Mouse (Mus musculus): ENCODE measurements at regions not wholly inside any gene's neighbourhood (a gene's known extent, or its start where the extent isn't known, plus 50 kb on each side); places are given as distances from the start of the nearest gene placed in this dataset.

DNA sequence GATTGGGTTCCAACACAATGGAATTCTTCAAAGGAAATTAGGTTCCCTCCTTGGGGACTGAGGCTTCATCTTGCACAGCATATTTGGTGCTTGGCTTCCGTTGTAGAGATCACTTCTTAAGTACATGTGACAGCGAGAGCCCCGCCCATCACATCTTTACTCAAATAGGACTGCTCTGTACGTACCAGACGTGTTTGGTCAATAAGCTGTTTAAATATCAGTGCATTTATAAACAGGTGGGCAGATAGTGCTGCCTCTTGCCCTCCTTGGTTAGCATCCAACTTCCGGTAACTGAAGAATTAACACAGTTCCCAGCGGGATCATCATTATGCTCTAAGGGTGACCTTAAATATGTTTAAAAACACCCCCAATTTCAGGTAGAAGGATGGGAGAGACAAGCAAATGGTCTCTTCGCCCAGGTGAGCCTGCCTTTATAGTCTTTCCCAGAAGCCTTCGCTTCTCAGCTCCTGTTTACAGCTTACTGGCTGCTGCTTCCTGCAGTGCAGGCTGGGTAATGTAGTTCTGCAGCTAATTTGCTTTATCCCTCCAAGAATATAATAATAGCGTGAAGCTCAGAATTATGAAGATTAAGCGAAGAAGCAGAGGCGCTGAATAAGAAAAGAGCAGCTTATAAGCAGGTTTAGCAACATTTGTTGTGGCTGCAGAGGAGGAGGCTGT is 242.1 kb downstream of the Foxo1 start:
- H3K4me1 ChIP-seq = no peaks in the 10 kb centered on the region
- peaks cover 27% of the 10 kb centered on the region for H3K9me3 ChIP-seq
- TF ChIP-seq FLI1 (IDR thresholded peaks at IDR 0.05; ENCODE audit: low read length) = no peak
- TF ChIP-seq GATA1 (IDR thresholded peaks at IDR 0.05; ENCODE audit: borderline replicate concordance, low read length) = no peak
- H3K27me3 ChIP-seq (replicated peaks) = peaks cover 18% of the 10 kb centered on the region
- no peak overlapping the region for H3K4me3 ChIP-seq (replicated peaks)
- H3K36me3 ChIP-seq (replicated peaks; ENCODE audit: low read length) = no peaks in the 10 kb centered on the region

DNA sequence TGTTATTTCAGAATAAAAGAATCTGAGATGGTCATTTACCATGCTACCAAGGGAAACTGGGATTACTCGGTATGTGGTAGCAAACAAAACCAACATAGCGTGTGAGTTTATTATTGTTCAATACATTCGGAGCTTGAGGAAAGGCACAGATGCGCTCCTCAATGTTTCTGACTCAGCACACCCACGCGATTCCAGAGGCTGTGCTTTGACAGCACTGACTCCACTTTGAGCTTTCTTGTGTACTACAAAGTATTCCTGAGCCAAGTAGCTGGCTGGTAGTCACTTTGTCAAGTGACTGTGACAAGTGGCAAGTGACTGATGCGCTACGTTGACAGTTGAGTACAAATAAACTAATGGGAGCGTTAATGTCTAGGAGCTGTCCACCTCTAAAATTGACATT is 235.8 kb downstream of the Foxo1 start:
- H3K4me3 ChIP-seq (replicated peaks) = no peak overlapping the region
- no peaks in the 10 kb centered on the region for H3K36me3 ChIP-seq (replicated peaks; ENCODE audit: low read length)
- H3K9me3 ChIP-seq = peaks cover 17% of the 10 kb centered on the region
- TF ChIP-seq FLI1 (IDR thresholded peaks at IDR 0.05; ENCODE audit: low read length) = no peak
- no peak for TF ChIP-seq GATA1 (IDR thresholded peaks at IDR 0.05; ENCODE audit: borderline replicate concordance, low read length)
- peaks cover 16% of the 10 kb centered on the region for H3K27me3 ChIP-seq (replicated peaks)
- no peaks in the 10 kb centered on the region for H3K4me1 ChIP-seq

- Histone ChIP-seq H3K4me3 (replicated peaks) (no peak overlapping the region), H3K9me3 (peaks cover 4% of the 10 kb centered on the region), H3K36me3 (replicated peaks; ENCODE audit: low read length) (no peaks in the 10 kb centered on the region), H3K27me3 (replicated peaks) (peaks cover 11% of the 10 kb centered on the region), H3K4me1 (no peaks in the 10 kb centered on the region)
- TF ChIP-seq GATA1 (IDR thresholded peaks at IDR 0.05; ENCODE audit: borderline replicate concordance, low read length) (no peak), FLI1 (IDR thresholded peaks at IDR 0.05; ENCODE audit: low read length) (no peak)
Observed at GRCm38 (mm10) chr3:52502223-52502622, 234.1 kb downstream of the Foxo1 start.

GRCm38 (mm10) chr3:52501614-52502013 is 233.5 kb downstream of the Foxo1 start:
- H3K9me3 ChIP-seq = 0 out of 2 replicates have a peak, but pooled peaks cover 4% of the 10 kb centered on the region
- no peak overlapping the region for H3K4me3 ChIP-seq (replicated peaks)
- TF ChIP-seq FLI1 (IDR thresholded peaks at IDR 0.05; ENCODE audit: low read length) (no peak), GATA1 (IDR thresholded peaks at IDR 0.05; ENCODE audit: borderline replicate concordance, low read length) (no peak)
- H3K27me3 ChIP-seq (replicated peaks) = peaks cover 12% of the 10 kb centered on the region
- H3K4me1 ChIP-seq = no peaks in the 10 kb centered on the region
- H3K36me3 ChIP-seq (replicated peaks; ENCODE audit: low read length) = no peaks in the 10 kb centered on the region

- Histone ChIP-seq H3K9me3 (peaks cover 12% of the 10 kb centered on the region), H3K4me3 (replicated peaks) (no peak overlapping the region), H3K4me1 (no peaks in the 10 kb centered on the region), H3K27me3 (replicated peaks) (peaks cover 16% of the 10 kb centered on the region), H3K36me3 (replicated peaks; ENCODE audit: low read length) (no peaks in the 10 kb centered on the region)
- TF ChIP-seq GATA1 (IDR thresholded peaks at IDR 0.05; ENCODE audit: borderline replicate concordance, low read length) (no peak), FLI1 (IDR thresholded peaks at IDR 0.05; ENCODE audit: low read length) (no peak)
Observed at GRCm38 (mm10) chr3:52500026-52500425, 231.9 kb downstream of the Foxo1 start.

- Histone ChIP-seq H3K9me3 (peaks cover 12% of the 10 kb centered on the region), H3K4me3 (replicated peaks) (no peak overlapping the region), H3K36me3 (replicated peaks; ENCODE audit: low read length) (no peaks in the 10 kb centered on the region), H3K4me1 (no peaks in the 10 kb centered on the region), H3K27me3 (replicated peaks) (peaks cover 16% of the 10 kb centered on the region)
- TF ChIP-seq FLI1 (IDR thresholded peaks at IDR 0.05; ENCODE audit: low read length) = no peak
- no peak for TF ChIP-seq GATA1 (IDR thresholded peaks at IDR 0.05; ENCODE audit: borderline replicate concordance, low read length)
Observed at GRCm38 (mm10) chr3:52499581-52499980, 231.4 kb downstream of the Foxo1 start.

DNA sequence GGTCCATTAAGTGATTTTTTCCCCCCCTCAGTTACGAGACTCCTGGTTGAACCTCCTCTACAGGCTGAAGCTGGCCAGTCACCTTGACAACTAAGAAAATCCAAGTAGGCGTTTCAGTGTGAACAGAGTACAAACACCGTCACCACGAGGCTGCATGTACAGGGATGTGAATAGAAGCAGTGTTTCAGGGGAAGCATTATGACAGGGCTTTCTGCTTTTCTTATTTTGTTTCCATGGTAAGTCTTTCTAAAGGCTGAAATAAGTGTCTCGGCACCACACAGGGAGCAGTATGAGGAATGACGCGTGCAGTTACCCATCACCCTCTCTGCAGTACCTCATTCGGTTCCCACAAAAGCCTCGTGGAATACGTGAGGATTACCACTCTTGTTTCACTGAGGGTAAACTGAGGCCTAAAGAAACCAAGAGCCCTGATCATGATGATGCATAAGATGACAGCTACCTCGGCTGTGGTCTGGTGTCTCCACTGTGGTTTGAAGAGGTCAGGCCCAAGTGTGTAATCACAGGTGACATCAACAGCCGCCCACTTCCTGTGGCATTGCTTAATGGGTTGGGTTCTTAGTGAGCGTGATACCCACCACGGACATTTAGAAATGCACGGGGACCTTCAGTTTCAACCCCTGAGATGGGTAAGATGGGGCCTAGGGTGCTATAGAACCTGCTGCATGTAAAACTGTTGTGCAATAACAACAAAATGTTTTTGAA is 230.5 kb downstream of the Foxo1 start:
- no peaks in the 10 kb centered on the region for H3K4me1 ChIP-seq
- H3K36me3 ChIP-seq (replicated peaks; ENCODE audit: low read length) = no peaks in the 10 kb centered on the region
- peaks cover 16% of the 10 kb centered on the region for H3K27me3 ChIP-seq (replicated peaks)
- peaks cover 12% of the 10 kb centered on the region for H3K9me3 ChIP-seq
- H3K4me3 ChIP-seq (replicated peaks) = no peak overlapping the region
- TF ChIP-seq FLI1 (IDR thresholded peaks at IDR 0.05; ENCODE audit: low read length) (no peak), GATA1 (IDR thresholded peaks at IDR 0.05; ENCODE audit: borderline replicate concordance, low read length) (no peak)

- TF ChIP-seq FLI1 (IDR thresholded peaks at IDR 0.05; ENCODE audit: low read length) = no peak
- no peak for TF ChIP-seq GATA1 (IDR thresholded peaks at IDR 0.05; ENCODE audit: borderline replicate concordance, low read length)
- Histone ChIP-seq H3K9me3 (peaks cover 12% of the 10 kb centered on the region), H3K27me3 (replicated peaks) (peaks cover 11% of the 10 kb centered on the region), H3K4me3 (replicated peaks) (no peak overlapping the region), H3K4me1 (no peaks in the 10 kb centered on the region), H3K36me3 (replicated peaks; ENCODE audit: low read length) (no peaks in the 10 kb centered on the region)
Observed at GRCm38 (mm10) chr3:52496965-52497364, 228.8 kb downstream of the Foxo1 start.

GRCm38 (mm10) chr3:52495401-52495800 is 227.3 kb downstream of the Foxo1 start:
- no peak for TF ChIP-seq GATA1 (IDR thresholded peaks at IDR 0.05; ENCODE audit: borderline replicate concordance, low read length)
- no peak for TF ChIP-seq FLI1 (IDR thresholded peaks at IDR 0.05; ENCODE audit: low read length)
- Histone ChIP-seq H3K4me3 (replicated peaks) (no peak overlapping the region), H3K36me3 (replicated peaks; ENCODE audit: low read length) (no peaks in the 10 kb centered on the region), H3K9me3 (peaks cover 17% of the 10 kb centered on the region), H3K4me1 (no peaks in the 10 kb centered on the region), H3K27me3 (replicated peaks) (peaks cover 10% of the 10 kb centered on the region)

DNA sequence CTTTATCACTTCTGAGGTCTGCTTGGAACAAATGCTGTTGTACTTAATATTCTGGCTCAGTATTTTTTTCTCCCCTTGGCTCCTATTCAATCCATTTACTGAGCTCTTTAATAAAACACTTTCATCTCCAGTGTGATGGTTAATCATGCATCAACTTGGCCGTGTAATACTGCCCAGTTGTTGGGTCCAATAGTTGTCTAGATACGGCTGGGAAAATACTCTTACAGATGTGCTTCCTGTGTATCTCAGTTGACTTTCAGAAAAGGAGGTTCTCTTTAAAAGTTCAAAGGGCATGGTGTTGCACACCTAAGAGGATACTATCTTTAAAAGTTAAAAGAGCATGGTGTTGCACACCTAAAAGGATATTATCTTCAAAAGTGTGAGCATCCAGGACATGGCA is 226.8 kb downstream of the Foxo1 start:
- TF ChIP-seq FLI1 (IDR thresholded peaks at IDR 0.05; ENCODE audit: low read length) (no peak), GATA1 (IDR thresholded peaks at IDR 0.05; ENCODE audit: borderline replicate concordance, low read length) (no peak)
- Histone ChIP-seq H3K36me3 (replicated peaks; ENCODE audit: low read length) (no peaks in the 10 kb centered on the region), H3K27me3 (replicated peaks) (peaks cover 10% of the 10 kb centered on the region), H3K4me3 (replicated peaks) (no peak overlapping the region), H3K4me1 (no peaks in the 10 kb centered on the region), H3K9me3 (peaks cover 17% of the 10 kb centered on the region)

All from megakaryocyte, embryonic 14.5 days (primary cell).